Mouse (Mus musculus): ENCODE measurements at regions not wholly inside any gene's neighbourhood (a gene's known extent, or its start where the extent isn't known, plus 50 kb on each side); places are given as distances from the start of the nearest gene placed in this dataset.

DNA sequence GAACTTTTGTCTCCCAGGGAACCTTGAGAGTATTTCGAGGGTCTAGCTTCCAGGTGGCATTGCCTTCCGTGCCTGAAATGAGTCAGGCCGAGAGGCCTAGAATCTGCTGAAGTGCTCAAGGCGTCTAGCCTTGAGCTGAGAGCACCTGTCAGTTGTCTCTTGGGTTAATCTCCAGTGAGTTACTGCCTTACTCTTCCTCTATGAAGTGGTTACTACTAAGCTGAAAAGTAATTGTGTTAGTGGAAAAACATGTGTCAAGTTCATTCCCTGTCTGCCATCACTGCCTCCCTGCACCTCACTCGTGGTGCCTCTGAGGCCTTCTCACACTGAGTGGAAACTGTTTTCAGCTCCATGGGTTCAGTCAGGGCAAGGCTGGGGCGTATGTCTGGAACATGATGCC lies 69.0 kb upstream of the Egln3 start:
- DNase-seq (ENCODE audit: low spot score): no peak

DNA sequence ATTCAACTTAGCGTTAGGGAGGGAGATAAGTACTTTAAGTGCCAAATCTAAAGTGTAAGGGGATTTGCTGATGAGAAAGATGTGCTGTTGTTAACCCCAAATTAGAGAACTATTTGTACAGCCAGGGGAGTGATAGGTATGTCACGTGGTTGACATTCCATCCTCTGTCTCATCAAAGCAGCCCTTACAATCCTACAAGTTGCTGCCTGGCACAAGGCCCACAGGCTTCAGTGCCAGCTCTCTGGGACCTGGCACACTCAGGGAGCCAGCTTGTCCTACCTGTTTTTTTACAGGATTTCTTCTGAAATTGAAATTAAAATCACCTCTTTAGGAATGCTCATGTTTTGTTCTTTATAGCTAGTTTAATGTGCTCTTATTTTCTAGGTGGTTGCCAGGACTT lies 68.6 kb upstream of the Egln3 start:
- DNase-seq (ENCODE audit: low spot score): no peak

DNA sequence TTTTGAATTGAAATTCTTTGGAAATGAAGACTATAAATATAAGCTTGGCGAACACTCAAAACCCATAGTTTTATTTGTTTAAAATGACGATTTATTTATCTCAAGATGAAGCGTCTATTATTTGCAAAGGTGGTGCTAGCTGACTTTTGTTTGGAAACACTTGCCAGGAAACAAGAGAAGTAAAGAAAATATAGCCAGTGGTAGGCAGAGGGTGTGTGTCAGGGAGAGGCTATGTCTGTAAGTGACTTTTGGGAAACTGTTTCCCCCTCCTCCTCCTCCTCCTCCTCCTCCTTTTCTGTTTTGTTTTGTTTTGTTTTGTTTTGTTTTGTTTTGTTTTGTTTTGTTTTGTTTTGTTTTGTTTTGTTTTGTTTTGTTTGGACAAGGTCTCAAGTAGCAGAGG lies 62.2 kb upstream of the Egln3 start:
- no peak for DNase-seq (ENCODE audit: low spot score)

DNA sequence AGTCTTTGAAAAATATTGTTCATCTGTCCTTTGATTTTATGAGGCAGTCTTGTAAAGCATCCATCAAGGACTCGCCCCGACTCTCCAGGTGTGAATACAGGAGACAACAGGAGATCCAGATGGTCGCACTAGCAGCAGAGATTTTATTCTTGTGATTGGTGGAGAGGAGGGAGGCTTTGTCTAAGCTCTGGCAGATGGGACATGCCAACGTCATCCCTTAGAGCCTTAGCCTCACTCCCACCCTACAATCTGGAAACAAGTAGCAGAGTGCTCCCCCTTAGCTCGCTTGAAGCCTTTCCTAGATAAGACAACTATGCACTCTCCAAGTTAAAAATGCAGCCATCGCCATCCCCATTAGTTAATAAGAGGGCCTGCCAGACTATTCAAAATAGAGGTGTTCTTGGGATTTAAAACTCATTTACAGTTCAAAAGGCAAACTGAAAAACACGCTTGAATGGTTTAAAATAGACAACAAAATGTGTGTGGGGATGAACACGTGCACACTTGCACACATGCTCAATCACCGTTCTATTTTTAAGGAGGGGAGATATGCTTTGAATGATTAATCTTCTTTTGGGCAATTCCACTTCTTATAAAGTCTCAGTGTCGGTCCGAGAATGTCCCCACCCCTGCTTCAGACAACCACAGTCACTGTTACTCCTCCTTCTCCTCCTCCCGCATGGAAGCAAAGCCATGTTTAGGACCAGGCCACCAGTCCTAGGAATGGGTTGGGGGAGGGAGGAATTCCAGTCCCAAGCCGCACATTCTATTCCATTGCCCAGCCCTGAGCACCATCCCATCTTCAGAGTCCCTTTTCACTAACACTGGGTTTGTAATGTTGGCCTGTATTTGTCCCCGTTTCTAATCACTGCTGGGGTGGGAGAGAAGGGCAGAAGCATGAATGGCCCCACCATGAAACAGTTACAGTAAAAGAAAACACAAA lies 61.5 kb upstream of the Egln3 start:
- no peak for DNase-seq (ENCODE audit: low spot score)

DNA sequence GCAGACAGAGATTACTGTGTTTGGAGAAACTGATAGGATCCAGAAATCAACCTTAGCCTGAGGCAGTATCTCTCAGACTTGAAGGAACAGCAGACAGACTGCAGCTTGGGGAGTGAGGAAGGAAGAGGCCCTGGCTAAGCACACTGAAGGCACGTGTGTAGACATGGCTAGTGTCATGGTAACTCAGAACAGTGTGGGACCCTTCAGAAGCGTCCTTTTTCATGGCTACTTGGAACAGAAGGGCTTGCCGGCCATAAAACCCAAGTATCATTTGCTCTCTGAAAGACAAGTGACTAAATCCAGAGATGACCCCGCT lies 60.7 kb upstream of the Egln3 start:
- no peak for DNase-seq (ENCODE audit: low spot score)

DNA sequence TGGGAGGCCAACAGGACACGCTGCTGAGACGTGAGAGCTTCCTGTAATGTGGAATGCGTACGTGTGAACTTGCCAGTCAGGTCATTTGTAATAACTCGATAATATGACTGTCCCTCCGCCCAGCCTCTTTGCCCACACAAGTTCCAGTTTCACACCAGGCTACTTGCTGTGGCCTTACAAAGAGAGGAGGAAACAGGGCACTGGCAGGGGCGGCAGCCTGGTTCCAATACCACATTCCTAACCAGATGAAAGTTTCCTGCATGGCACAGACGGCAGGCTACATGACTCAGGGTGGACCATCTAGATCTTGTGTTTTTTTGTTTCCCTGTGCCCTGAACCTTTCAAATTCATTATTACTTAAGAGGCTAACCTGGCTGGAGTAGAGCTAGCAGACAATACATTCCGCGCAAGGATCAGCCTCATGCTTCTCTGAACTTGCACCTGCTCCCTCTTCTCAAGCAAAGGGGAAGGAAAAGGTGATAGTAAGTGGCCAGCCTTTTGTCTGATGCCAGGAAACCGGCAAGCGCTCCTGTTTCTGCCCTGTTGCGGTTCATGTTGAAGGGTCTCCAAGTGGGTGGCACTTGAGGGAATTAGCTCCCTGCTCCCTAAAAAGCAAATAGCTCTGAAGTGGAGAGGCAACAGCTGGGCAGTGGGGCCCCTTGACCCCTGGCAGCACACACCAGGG lies 60.2 kb upstream of the Egln3 start:
- no peak for DNase-seq (ENCODE audit: low spot score)

DNA sequence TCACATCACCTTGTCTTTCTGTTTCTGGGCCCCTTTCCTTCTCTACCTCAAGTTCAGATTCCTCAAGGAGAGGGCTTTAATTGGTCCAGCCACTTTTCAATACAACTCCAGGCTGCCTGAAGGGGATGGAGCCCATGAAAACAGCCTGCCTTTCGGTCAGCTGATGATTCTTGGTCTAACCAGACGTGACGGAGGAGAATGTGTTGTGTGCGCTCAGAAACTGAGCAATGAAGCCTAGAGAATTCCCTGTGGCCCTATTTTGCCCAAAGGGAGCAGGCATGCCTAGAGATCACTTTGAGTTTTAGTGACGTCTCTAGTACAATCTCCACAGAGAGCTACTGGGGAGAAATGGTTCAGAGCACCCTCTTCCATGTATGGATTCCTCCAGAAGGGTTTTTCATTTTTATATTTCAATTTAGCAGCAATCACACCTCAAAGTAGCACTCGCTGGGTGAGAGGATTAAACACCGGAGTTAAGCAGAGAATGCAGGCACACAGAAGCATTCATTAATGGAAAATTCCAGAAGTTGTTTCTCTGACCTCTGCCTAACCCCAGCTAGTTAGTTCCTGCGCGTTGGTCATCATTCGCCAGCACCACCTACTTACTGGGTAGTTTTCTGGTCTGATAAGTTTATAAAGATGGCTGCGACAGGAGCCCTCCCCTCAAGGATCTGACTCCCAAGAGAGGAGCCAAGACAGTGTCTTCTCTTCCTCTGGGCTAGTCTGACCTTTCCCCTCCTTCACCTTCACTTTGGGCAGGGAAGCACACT lies 58.8 kb upstream of the Egln3 start:
- DNase-seq (ENCODE audit: low spot score): no peak

DNA sequence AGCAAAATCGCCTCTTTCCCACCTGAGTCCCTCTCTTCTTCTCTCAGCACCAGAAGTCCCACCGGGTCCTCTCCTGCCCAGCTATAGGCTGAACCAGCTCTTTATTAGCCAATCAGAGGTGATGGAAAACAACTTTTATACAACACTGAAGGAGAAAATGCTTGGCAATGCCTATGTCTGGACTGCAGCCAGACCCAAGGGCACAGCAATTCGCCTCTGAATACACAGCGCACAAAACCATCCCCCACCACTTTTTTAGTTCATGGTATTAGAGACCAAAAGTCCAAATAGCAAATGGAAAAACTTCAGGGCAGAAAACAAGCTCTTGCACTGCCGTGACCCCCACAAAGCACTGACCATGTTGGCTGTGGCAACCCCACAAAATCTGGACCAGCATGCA lies 57.8 kb upstream of the Egln3 start:
- DNase-seq (ENCODE audit: low spot score): no peak

DNA sequence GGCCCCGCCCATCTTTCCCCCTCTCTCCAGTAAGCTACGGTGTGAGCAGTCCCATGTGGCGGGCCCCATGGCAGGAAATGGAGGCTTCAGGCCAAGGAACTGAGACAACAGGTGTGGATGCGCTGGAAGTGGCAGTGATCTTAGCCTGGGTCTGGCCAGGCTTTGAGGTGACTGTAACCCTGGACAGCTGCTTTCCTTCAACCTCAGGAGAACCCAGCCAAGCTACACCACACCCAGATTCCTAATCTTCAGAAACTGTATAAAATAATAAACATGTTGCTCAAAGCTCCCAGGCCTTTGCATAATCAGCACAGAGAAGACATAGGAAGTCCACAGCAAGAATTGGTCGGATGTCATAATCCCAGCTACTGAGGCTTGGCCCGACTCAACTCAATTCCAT lies 56.8 kb upstream of the Egln3 start:
- no peak for DNase-seq (ENCODE audit: low spot score)

DNA sequence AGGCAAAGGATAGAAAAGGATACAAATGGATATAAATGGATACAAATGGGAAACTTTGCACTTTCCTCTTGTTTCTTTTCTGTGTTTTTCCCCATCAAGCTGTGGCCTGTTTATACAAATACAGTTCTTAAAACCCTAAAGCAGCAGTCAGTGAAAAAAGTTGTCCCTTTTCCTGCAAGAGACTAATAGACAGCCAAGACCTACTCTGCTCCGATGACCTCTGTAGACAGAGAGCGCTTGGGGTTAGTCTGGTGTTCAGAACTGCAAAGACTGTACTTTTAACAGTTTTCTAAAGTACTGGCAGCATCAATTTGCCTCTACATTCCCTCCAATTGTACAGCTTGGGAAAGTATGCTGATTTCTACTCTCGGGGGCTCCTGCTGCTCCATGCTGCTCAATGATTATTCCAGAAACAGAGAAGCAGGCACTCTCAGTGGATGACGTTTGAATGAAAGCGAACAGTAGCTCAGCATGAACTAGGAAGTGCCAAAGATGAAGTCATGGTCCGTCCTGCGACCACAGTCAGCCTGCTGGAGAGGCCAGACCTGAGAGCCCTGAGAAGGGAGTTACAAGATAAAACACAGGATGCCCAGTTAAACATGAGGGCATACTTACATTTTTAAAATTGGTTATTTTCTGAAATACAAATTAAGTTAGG lies 54.2 kb upstream of the Egln3 start:
- no peak for DNase-seq (ENCODE audit: low spot score)

DNA sequence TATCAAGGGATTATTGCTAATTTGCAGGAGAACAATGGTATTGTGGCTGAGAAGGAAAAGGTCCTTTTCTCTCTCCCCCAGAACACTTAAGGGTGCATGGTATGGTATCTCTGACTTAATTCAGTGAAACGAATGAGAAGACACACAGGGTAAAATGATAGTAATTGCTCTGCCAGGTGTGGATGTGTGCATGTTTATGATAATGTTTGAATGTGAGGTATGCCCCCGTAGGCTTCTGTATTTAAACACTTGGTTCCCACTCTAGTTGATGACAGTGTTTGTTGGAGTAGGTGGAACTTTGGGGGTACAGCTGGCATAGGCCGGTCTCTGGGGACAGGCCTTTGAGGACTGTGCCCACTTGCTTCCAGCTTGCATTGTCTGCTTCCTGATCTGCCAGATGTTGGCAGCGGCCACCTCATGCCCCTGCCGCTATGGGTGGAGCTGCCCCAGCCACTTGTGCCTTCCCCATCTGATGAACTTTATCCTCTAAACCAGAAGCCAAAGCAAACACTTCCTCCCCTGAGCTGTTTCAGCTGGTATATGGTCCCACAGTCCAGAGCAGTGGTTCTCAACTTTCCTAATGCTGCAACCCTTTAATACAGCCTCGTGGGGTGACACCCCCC lies 53.0 kb upstream of the Egln3 start:
- DNase-seq (ENCODE audit: low spot score): no peak

Data from T-cell, adult 2 months (primary cell).